Mouse (Mus musculus) CD4-positive, CD25-positive, alpha-beta regulatory T cell, adult 2 months (primary cell): Measurements from ENCODE around the gene Lck.

Source experiments
- DNase-seq: peaks from one replicate; pipeline ENCODE4 v3.0.0-alpha.2; 2012; ENCODE audit warnings: low read depth, low spot score

Gene Lck

GRCm38 (mm10) chr4:129585773-129586172 is 12.3 kb upstream of the Lck start:
- no peak for DNase-seq

GRCm38 (mm10) chr4:129584884-129585608 is 11.6 kb upstream of the Lck start:
- peak; percentile 92 for DNase-seq

- peak; percentile 50 for DNase-seq
Measured at GRCm38 (mm10) chr4:129584370-129584769, 10.9 kb upstream of the Lck start.

- no peak for DNase-seq
Measured at GRCm38 (mm10) chr4:129582251-129582650, 8.8 kb upstream of the Lck start.

GRCm38 (mm10) chr4:129580347-129580746 is 6.9 kb upstream of the Lck start:
- peak; percentile 80 for DNase-seq

GRCm38 (mm10) chr4:129578466-129578865 is 5.0 kb upstream of the Lck start, which contains the start of gene Fam167b:
TSS of gene Fam167b (minus strand) at chr4:129578549.
- DNase-seq = no peak

GRCm38 (mm10) chr4:129577688-129578087 is 4.2 kb upstream of the Lck start:
- DNase-seq = no peak

- DNase-seq = peak; percentile 81
Measured at GRCm38 (mm10) chr4:129576863-129577491, 3.5 kb upstream of the Lck start.

- DNase-seq = peak; percentile 96
Measured at GRCm38 (mm10) chr4:129575171-129575844, 1.9 kb upstream of the Lck start.

GRCm38 (mm10) chr4:129573093-129573370 is 409 bp downstream of the Lck start:
- DNase-seq = peak; percentile 34

GRCm38 (mm10) chr4:129572236-129573092 is 977 bp downstream of the Lck start:
- DNase-seq = peak; percentile 70

GRCm38 (mm10) chr4:129571551-129572084 is 1.8 kb downstream of the Lck start:
- DNase-seq = peak; percentile 64

- peak; percentile 86 for DNase-seq
Measured at GRCm38 (mm10) chr4:129570028-129570427, 3.4 kb downstream of the Lck start.

GRCm38 (mm10) chr4:129568366-129568765 is 5.1 kb downstream of the Lck start:
- no peak for DNase-seq

GRCm38 (mm10) chr4:129565139-129565538 is 8.3 kb downstream of the Lck start:
- DNase-seq = peak; percentile 52

- DNase-seq = no peak
Measured at GRCm38 (mm10) chr4:129563718-129564117, 9.7 kb downstream of the Lck start.

GRCm38 (mm10) chr4:129561184-129561583 is 12.3 kb downstream of the Lck start:
- no peak for DNase-seq

- peak; percentile 85 for DNase-seq
Measured at GRCm38 (mm10) chr4:129558321-129558955, 15.0 kb downstream of the Lck start.

GRCm38 (mm10) chr4:129557256-129557808 is 16.1 kb downstream of the Lck start:
- no peak for DNase-seq

- DNase-seq = peak; percentile 89
Measured at GRCm38 (mm10) chr4:129556532-129557223, 16.8 kb downstream of the Lck start.
